Mouse (Mus musculus): Measurements from ENCODE around the gene Arl6ip4. TPM values are rescaled to one million over a fixed set of nuclear protein-coding genes. Genes with fewer than 3 reads are reported as not detected.

The Arl6ip4 gene
- 10 to 100 TPM; 55.1 to 68.4 TPM for total RNA-seq (2021)

DNA sequence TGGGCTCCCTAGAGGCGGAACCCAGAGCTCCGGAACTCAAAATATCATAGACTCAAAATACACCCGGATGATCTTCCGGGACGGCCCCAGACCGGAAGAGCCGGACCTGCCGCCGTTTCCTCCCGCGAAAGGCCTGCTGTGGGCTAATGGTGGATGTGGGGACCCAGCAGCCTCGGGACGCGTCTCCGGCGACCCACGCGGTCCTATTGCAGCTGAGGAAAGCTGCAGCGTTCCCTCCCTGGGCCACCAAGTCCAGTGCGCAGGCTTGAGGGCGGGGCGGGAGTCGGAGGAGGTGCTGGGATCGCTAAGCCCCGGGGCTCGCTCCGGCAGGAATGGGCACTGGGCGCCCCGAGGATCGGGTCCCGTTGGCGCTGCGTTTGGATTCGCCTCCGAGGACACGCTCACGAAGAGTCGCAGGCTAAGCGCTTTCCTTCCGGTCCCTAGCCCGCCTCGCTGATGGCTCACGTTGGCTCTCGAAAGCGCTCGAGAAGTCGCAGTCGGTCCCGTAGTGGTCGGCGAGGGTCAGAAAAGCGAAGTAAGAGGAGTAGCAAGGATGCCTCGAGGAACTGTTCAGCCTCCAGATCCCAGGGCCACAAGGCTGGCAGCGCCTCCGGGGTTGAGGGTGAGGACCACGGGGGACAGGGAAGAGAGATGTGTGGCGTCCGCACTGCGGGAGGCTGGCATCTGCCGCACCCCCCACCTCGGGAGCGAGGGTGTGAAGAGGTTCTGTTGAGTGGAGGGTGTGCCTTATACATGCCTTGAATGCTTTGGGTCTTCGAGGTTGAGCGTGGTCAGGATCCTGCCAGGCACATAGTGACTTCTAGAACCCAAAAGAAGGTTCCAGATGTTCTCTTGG, at the start of gene Arl6ip4:
Gene Arl6ip4, plus strand, starts transcription at position 100 of the 856 bp plus-strand sequence.
- peak; percentile 87 for DNase-seq

DNA sequence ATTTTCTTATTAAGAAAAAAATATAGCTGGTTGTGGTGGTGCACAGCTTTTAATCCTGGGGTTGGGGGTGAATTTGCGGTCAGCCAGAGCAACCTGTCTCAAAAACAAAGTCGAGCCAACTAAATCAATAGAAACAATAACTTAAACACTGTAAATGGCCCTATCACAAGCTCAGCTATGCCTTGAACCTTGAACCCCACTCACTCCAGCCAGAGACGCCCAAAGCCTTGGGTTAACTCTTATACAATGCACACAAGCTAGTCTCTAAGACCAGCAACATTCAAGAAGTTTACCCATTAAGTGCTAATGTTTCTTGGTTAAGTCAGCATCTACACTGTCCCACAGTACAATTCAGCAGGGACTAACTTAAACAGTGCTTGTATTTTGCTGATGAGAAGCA, 46.2 kb upstream of the Arl6ip4 start:
- no peak for DNase-seq

DNA sequence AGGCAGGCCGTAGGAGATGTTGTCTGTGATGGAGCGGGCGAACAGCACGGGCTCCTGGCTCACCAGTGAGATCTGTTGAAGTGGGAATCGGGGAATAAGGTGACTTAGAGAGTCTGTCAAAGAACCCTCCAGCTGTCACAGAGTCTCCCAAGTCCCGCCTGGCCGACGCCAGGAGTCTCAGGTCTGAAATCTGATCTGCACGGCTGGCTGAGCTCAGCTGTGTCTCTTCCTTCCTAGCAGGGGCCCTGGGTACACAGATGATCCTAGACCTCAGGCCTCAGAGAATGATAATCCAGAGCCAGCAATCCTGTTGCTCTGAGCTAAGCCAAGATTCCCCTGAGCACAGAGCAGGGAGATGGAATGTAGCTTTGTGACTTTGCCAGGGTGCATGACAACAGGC, 42.2 kb upstream of the Arl6ip4 start:
- no peak for DNase-seq

DNA sequence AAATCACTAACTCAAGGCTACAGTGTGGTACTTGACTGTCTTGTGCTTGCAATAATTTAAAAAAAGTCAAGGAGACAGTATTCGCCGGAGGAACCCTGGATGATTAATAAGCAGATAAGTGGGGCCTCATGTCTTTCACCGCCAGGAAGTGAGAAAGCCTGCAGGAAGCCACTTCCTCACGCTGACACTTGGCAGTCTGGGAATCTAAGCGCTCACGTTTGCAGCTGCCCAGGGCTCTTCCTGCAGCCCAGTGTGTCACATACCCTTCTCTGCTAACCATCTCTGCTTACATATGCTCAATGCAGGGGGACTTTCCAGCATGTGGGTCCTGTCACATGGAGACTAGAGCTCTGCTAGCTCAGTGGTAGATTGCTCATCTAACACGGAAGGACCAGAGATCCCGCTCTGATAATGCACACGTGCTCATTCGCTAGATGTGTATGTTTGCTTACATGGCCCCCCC, 41.0 kb upstream of the Arl6ip4 start:
- no peak for DNase-seq

DNA sequence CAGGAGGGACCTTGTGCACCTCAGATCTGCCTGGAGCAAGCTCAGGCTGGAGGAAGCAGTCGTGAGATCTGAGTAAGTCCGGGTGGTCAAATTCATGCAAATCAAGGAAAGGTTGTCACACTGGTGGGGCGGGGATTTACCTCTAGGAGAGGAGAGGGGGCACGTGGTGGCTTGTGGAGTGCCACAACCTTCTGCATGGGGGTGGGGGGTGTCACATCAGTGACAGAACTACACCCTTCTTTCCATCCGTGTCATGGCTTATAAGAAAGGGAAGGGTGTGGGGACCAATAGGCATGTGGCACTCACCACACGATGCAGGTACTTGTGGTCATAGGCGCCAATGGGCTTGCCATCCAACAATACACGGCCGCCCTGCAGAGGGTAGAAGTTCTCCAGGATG, 40.2 kb upstream of the Arl6ip4 start:
- DNase-seq: no peak

DNA sequence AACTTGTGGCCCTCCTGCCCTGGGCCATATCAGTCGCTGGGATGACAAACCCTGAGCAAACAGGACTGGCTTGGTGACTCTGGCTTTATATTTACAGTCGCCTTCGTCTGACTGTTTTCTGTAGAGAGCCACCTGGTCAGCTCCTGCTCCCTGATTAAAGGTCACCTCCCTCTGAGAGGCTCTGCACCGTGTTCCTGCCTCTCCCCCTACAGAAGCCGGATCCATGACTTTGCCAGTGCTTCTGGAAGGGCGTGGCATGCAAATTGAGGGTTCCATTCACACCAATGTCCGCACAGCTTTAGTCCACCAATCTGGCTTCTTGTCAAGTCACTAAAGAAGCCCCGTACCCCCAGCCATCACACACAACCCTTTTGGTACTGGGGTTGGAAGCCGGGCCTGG, 39.3 kb upstream of the Arl6ip4 start:
- DNase-seq: no peak

DNA sequence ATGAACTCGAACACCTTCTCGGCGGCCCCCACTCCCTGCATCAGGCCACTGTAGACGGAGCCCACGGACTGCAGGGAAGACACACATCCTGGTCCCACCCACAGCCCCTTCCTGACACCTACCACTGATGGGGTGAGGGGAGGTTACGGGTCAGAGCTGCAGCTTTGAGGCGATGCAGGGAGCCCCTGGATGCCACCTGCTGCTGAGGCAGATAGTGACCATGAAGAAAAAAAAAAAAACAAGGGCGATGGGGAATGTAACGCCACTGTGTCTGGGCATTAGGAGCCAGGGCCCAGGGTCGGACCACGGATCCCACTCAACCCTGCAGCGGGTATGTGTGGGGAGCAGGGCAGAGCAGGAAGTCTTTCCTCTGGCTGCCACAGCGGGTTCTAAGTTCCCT, 38.6 kb upstream of the Arl6ip4 start:
- DNase-seq: no peak

DNA sequence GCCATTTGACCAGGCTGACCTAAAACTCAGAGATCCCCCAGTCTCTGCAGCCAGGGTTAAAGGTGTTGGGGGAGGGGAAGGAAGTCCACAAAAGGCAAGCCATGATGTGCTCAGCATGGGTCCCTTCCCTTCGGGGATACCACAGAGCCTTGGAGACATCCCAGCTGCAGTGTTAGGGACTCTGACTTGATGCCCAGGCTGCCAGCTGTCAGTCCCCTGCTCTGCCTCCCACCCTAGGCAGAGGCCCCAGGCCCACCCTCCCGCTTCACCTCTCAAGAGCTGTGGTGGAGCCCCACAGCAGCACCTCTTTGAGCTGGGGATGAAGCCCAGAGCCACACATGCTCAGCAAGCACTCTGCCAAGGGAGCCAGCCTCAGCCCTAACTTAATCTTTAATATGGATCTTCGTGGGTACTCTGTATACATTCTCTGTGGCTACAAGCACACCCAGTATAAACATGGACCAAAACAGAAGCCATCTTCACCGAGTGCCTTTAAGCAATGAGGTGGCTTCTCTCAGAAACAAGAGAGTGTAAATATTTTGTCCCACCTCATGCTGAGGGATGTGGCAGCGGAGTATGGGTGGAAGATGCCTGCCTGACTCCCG, 37.9 kb upstream of the Arl6ip4 start:
- no peak for DNase-seq

DNA sequence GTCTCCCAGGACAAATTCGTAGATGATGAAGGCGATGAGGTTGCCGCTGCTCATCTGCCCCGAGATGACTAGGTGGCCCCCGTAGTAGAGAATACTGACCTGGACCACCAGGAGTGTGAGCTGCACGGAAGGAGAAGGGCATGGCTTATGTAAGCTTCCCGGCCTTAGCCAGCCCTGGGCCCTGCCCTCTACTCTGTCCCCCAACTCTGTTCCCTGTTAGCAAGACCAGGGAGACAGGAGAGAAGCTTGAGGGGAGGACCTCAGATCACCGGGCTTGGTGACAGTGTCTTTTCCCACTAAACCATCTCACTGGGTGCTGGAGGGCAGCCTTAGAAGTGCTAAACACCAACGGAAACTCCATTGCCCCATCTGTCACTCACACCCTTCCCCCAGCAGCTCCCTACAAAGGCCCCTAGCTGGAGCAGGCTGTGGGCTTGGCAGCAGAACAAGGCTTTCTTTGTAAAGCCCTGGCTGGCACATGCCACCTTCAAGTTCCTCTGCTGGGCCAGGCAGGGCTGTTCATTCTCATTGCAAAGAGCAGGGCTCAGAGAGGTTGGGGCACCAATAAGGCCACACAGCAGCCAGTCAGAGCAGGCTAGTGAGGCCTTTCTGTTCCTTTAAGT, 37.0 kb upstream of the Arl6ip4 start:
- peak; percentile 46 for DNase-seq

DNA sequence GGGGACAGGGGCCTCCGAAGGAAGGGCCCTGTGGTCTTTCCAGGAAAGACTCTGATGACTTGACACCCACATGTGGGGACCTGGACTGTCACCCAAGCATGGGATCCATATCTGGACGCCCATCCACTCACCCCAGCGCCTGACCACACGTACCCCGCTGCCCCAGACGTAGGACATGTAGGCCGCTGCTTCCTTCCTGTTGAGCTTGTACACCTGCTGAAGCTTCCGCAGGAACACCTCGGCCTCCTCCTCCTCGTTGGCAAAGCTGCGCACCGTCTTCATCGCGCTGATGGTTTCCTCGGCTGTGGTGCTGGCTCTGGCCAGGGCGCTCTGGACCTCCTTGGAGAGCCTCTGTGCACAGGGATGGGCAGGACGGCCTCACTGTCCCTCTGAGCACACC, 36.0 kb upstream of the Arl6ip4 start:
- DNase-seq: no peak

DNA sequence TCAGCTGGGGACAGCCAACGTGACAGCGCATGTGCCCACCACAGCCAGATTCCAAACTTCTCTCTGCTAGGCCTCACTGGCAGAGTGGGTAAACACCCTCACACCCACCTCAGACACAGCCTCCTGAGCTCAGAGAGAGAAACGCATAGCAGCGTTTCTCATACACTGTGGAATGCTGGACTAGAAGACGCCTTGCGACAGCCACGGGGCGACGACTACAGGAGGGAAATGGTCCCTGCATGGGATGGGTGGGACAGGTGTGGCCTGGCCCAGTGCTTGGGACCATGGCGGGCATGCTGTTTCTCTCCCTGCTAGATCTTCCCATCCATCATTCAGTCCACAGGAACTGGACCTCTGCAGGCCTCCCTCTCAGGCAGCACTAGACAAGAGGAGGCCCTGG, 33.4 kb upstream of the Arl6ip4 start:
- no peak for DNase-seq

DNA sequence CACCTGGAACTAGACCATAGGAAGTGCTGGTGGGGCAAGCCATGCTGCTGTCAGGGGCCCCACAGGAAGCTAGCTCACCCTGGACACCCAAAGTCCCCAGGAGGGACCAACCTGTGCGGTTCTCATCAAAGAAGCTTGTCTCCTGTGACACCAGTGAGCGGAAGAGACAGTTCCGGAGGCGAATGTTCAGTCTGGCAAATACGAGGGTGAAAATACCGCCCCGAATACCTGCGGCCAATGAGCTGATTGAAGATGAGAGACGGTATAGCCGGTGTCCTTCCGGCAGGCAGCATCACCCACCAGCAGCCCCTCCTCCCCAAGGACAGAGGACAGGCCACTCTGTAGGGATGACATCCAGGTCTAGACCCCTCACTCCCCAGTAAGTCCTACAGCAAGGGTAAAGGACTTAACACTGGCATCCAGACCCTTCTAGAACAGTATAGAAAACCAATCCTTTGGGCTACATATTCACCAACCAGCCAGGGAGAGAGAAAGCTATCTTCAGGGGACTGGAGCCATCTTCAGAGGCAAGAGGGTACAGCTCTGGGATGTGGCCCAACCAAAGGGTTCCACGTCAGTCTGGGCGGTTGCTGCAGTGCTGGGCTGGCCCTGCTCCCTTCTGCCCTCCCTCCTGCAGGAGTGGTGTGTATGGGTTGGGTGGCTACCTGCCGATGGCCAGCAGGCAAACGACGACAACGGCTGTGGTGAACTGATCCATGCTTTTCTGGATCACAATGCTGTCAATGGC, 32.8 kb upstream of the Arl6ip4 start:
- no peak for DNase-seq

DNA sequence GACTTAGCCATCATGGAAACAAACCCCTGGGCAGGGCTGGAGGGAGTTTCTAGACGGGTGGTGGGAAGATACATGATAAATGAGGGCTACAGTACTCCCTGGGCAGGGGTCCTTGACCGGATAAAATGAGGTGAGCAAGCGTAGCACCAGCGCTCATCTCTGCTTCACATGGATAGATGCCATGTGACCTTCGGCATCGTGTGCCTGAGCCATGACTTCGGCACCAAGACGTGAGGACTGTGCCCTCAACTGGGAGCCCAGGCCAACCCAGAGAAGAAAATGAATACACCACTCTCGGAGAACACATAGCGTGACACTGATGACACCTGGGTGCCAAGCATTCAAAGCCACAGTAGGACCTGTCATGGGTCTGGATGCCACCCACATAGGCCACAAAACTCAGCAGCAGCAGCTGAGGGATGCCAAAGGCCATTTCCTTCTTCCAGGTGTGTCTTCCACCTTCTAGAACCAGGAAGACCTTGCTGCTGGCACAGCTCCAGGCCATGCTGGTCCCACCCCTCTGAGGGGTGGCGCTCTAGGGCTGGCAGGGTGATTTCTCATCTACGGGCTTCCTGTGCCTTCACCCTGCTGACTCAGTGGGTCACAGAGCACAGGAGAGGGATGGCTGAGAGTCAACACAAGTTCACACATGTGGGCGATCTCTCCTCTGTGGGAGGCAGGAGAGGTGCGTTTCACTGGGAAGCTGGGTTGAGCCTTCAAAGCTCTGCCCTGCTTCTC, 31.9 kb upstream of the Arl6ip4 start:
- DNase-seq: no peak

DNA sequence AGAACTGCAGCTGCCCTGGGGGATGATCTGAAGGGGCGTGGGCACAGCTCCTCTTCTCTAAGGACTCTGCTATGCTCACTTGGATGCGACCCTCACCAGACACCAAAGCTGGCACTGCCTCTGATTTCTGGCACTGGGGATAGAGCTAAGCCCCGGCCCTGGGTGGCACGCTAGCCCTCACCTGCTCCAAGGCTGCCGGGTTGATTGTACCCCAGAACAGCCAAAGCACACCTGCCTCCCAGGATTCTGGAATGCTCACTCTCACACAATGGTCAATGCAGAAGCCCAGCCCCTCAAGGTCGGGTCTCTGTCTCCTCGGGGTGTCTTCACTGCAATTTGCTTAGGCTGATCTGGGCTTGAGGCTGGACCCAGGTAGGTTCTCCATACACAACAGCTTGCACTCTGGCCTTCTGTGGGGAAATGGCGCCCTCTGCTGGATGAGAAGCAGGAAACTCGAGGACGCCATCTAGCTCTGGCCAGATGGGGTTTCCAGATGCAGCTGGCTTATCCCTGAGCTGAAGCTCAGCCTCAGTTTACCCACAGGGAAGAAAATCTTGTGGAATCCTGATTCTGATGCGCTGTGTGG, 31.2 kb upstream of the Arl6ip4 start:
- DNase-seq: peak; percentile 92

DNA sequence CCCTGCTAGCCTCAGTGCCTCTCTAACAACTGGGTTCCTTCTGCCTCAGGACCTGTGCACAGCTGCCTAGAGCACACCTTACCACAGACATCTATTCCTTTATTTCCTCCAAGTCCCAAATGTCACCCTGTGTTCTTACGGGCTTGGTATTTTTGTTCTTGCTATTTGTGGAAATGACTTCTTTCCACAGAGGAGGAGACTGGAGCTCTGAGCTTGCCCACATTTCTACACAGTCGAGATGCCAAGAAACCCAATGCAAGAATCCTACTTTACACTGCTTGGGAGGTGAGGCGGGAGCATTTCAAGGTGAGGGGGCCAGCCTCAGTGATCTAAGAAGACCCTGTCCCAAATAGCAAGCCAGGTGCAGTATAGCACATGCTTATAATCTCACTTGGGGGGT, 30.4 kb upstream of the Arl6ip4 start:
- no peak for DNase-seq

DNA sequence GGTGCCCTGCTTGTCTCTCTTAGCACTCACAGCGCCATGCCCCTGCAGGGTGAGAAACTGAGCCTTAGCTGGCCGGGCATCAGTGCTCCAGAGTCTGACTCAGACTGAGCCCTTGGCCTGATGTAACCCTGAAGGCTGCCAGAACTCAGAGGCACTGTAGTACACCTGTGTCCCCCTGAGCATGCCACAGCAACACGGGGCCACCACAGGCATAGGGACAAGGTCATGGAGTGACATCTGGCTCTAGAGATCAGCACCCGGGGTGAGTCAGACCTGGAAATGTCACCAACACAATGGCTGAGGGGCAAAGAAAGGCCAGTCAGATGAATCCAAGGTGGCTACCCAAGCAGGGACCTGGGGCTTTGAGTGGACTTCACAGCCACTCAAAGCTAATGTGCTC, 29.0 kb upstream of the Arl6ip4 start:
- no peak for DNase-seq

DNA sequence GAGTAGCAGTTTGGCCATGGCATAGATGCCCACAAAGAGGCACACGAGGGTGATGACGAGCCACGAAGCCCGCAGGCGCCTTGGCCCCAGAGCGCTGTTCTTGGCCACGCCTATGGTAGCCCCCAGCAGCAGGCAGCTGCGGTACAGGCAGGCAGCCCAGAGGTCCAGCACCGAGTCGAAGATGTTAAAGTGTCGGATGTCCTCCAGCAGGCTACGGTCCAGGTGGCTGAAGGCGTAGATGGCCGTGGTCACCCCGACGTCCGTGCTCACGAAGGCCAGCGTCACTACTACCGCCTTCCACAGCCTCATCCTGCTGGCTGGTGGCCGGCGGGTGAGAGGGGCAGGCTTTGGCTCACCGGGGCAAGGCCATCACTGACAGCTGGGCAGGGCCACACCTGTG, 26.0 kb upstream of the Arl6ip4 start:
- no peak for DNase-seq

DNA sequence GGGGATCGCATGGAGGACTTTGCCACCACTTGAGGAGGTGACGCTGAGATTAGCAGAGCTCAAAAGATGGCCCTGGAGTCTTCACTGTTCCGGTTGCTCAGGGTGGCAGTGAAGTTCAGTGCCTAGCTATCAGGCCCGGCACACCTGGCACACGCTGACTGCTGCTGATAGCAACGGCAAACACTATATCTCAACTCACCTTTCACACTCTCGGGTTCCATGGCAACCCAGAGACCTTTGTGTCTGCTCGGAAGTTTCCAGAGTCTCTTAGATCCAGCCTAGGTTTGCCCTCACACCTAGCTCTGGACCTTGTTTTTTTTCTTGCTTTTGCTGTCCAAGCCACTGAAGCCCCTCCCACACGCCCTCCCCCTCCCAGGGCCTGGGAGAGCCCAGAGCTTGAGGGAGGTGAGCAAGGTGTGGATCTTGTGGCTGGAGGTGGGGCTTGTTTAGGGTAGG, 23.9 kb upstream of the Arl6ip4 start:
- no peak for DNase-seq

DNA sequence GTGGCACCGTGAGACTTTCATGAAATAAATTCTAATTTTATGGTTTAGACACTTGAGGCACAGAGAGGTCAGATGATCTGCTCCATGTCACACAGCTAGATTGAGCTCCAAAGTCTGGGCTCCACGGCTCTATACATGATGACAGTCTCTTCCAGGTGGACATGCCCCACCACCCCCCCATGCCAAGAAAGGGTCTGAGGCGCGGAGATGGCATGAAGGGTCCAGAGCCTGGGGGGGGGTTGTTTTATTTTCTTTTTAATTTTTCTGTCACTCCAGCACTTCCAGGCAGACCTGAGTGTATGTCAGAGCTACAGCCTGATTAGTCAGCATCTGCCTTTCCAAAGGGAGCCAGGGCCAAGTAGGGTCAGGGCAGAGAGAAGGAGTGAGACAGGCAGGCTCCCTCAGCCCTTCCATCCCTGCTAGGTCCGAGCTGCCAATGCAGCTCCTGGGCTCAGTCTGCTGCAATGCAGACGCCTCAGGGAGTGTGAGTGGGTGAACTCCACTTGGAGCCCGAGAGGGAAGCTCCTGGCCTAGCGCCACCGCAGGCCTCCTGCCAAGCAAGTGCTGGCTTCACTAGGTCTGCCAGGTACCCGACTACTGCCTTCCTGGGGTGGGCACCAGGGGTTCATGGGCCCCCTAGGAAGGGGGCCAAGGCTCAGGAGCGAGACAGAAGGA, 22.6 kb upstream of the Arl6ip4 start:
- peak; percentile 85 for DNase-seq

DNA sequence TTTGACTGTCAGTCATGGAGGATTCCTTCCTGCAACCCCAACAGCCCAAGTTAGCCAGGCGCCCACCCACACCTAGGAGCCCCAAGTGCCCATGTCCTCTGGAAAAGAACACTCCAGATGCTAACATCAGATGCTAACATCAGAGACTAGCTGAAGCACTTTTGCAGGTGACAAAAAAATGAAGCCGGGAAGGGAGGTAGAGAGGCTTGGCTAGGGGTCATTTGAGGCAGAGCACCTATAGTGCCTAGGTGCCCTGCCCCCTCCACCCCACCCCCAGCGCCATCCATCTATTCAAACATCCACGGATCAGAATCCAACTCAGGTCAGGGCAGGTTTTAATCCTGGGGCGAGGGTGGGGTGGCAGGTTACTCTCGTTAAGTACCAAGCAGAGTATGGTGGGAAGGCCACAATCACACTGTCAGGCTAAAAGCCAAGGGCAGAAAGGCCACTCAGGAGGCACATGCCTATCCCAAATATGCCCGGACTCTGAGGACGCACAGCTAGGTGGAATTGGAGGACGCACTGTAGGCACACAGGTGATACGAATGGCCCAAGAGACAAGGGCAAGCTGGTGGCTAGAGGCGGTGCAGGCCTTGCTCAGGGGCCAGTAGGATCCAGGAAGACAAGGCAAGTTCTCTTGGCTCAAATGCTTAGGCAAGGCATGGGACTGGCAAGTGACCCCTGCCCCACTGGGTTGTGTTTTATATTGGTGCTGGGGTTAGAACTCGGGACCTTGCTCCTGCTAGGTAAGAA, 21.9 kb upstream of the Arl6ip4 start:
- DNase-seq: no peak
